Mouse (Mus musculus) telencephalon, adult 2 months (tissue): Measurements from ENCODE around the gene Lars2.
"Not testable (repeated sequence)": the region's sequence is repeated elsewhere in the genome, so short reads cannot be mapped to it uniquely, and the experiment has no call there.

Experiments used
- DNase-seq: peaks from one replicate; pipeline ENCODE4 v3.0.0-alpha.2; 2011; ENCODE audit warnings: low read depth, low spot score

Lars2 gene

DNA sequence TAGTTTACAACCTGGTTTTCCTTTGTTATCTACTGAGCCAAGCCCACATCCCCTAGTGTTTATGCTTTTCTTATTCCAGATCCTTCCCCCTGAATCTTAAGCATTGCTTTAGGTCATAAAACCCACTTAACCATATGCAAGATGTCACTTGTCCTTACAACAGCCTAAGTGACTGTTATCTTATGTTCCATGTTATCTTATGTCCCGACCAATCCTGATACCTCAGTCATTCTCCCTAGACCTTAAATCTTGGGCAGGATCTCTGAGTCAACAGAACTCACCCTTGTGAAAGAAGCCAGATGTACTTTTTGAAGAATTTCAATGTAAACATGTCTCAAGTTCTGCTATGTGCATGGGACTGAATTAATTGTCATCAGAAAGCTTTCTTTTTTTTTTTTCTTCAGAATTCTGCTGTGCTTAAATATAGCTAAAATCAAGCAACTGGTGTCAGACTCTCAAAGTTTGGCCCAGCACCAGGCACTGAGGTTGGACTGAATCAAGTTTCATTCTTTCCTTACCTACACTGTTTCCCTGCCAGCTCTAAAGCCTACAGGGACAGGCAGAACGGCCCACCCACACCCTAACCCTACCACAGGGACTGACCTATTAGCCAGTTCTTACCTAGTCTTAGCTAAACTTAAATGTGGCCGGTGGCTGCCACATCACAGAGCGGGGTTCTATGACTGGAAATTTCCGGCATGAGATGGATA, 24.6 kb downstream of the Lars2 start:
- DNase-seq = no peak

DNA sequence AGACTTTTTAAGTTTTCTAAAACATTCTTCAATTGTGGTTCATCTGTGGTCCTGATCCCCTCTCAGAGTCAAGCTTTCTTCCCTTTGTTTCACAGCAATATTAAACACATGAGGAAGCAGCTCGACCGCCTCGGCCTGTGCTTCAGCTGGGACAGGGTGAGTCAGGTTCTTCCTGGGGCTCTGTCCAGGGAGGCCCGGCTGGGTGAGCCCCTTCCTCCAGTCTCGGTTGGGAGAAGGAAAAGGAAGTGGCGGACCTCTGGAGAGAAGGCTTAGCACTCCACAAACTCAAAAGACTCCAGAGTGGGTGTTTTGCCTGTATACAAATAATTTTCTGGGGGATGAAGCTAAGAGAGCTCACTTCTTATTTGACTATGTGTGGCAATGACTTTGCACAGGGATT, 28.1 kb downstream of the Lars2 start:
- no peak for DNase-seq

DNA sequence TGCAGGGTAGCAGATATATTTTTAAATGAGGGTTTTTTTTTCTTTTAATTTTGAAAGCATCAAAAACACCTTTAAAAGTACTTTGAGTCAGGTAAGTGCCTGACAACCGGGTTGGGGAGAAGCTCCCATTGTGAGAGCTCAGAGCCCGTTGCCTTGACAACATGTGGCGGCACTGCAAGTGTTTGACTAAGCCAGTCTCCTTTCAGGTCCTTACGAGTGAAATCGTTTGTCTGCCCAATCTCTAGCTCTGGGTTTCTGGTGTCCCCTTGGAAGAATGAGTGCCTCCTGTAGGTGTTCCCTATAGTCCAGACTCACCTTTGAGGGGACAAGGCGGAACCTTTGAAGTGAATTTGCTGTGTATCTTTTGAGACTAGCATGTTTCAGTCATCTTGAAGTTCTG, 31.0 kb downstream of the Lars2 start:
- DNase-seq = no peak

DNA sequence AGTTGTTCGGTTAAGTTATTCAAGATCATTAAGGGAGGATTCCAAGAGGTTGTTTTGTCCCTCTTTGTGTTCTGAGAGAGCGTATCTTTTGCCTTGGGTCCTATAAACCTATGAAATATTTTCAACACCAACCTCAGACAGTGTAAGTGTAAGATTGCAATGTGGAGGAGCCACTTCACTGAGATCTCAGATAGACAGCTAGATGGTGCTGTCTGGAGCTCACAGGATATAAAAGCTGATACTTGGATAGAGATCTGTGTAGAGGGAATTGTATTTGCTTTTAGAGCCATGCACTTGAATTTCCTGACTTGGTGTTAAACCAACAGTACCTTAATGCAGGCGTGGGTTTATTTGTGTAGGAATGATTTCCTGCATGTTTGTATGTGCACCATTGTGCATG, 35.5 kb downstream of the Lars2 start:
- DNase-seq = no peak

DNA sequence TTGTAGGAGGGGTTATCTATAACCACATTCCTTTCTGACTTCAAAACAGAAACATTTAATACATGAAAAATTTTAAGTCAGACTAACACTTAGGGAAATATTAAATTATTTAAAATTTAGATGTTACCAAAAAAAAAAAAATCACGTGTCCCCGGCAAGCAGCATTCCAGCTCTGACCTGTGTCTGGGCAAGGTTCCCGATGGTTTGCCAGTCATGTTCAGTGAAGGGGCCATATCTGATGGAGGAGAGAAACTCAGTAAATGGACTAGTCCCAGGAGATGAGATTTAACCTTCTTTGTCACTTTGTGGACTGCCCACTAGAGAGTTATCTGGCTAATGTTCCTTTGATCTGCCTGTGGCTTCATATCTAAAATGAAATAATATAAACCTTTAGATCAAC, 36.3 kb downstream of the Lars2 start:
- DNase-seq = no peak

DNA sequence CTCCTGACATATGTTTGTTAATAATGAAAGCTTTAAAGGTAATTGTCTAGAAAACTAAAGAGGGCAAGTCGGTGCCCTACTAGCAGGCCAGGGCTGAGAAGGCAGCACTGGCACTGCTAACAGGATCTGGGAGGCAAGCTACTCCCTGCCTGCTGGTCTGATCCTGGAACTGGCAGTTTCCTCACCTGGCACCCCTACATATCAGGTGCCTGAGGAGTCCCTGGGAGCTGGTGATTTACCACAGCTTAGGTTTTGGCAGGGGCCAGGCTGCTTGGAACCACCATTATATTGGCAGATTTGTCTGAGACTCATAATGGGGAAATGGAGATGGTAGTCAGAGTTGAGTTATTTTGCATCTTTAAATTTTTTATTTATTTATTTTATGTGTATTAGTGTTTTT, 38.5 kb downstream of the Lars2 start:
- DNase-seq = no peak

DNA sequence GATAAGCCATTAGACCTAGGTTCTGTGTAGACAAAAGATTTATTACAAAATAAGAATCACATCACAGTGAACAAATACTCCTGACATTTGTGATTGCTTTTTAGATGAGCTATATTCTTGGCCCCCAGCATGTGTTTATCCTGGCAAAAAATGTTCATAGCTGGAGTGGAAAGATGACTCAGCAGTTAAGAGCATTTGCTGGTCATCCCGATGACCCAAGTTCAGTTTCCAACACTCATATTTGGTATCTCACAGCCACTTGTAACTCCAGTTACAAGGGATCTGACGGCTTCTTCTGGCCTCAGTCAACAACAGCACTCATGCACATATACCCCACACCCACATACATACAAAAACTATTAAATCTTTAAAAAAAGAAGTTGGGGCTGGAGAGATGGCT, 42.0 kb downstream of the Lars2 start:
- no peak for DNase-seq

DNA sequence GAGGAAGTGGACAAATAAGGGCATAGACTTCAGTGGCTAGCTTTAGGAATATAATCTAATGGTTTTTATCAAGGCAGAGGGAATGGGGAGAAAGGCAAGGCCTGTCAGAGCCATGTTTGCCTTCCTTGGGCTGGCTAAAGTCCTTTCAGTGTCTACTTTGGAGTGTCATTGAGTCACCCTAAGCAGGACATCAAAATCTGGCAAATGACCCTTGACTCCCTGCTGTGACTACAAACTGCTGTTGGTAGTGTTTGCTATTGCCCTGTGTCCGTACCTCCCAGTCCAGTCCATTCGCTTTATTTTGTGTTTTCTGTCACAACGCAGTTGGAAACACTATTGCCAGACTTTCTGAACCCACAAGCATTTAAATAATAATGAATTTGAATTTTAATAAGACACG, 63.1 kb downstream of the Lars2 start:
- no peak for DNase-seq

DNA sequence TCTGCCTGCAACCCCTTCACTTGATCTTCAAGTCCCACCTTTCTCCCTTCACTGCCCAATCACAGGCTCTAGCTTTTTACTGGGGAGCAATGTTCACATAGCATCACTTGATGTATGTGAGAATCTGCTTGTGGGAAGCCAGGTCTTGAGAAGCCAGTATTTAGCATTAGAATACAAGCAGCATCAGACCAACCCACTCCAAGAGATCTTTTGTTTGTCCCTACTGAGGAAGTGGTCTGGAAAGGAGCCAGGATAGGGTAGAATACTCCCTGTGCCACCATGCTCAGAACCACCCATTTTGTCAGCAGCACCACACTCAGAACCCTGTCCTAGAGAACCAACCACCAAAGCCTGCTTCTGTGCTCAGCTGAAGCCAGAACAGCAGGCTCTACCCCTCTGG, 64.2 kb downstream of the Lars2 start:
- DNase-seq = no peak

DNA sequence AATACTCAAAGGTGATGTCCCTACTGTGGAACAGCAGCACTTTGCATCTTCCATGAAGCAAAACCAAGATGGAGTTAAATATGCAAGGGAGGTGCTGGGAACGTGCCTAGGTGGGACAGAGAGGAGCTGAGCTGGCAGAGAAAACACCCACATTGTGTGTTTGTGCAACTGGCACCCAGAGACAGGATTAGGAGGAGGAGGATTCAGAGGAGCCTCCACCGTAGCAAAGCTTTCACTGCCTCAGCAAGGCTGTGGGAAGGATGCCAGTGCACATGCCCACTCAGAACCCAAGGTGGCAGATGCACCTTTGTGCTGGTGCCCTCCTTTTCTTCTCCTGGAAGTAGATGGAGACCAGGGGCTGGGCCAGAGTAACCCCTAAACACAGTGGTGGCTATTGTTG, 71.5 kb downstream of the Lars2 start:
- peak; percentile 61 for DNase-seq

DNA sequence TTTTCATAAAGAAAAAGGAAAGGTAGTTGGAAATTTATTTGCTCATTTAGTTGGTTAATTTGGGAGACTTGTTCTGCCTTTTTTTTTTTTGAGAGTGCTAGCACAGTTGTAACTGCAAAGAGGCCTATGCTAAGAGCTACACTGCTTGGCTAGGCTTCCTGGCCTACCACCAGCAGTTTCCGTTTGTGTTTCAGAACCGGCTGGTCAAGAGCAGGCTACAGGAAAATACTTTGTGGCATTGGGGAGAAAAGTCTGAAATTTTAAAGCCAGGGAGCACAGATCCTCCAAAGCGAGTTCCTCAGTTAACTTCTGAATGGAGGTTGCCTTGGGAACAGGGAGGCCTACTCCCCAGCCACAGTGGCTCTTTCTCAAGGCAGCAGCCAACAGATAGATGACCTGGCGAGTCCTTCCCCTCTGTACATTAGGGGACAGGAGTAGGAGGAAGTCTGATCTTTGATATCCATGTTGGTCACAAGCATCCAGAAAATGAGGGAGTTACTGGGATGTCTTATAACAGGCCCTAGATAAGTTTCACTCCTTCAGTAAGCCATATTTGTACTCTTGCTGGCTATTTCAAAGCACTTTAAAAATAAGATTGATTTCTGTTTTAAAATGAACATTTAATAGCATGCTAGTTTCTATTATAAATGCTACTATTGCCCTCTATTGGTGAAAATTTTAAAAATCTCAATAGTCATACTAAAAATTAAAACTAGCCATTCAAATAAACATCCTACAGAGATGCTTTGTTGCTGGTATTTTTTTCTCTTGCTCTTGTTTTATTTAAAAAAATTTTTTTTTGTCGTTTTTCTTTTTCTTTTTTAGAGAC, 73.7 kb downstream of the Lars2 start:
- DNase-seq = no peak

DNA sequence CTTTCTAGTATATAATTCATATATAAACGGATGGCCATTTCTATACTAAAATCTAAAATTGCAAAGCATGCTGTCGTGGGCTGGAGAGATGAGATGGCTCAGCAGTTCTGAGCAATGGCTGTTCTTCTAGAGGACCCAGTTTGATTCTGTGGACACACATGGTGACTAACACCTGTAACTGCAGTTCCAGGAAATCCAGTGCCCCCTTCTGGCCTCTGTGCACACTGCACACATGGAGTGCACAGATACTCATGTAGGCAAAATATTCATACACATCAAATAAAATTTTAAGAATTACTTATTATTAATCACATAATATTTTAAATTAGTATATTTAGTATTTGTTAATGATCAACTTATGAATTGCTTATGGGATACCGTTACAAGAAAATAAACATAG, 80.4 kb downstream of the Lars2 start:
- DNase-seq = not testable (repeated sequence)

DNA sequence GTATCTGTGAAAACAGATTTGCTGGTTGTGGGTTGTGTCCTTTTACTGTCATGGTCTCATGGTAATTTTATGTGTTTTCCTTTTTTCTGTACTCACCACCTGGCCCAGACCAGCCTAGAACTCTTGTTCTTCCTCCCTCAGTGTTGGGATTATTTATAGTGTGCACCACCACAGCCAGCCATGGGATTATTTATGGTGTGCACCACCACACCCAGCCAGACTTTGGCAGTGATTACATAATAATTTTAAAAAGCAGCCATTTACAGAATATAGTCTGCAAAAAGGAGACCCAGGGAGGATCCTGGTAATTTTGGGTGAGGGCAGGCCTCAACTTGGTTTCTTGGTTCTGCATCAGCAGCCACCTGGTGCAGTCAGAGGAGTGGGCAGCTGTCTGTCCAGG, 81.9 kb downstream of the Lars2 start:
- DNase-seq = no peak

DNA sequence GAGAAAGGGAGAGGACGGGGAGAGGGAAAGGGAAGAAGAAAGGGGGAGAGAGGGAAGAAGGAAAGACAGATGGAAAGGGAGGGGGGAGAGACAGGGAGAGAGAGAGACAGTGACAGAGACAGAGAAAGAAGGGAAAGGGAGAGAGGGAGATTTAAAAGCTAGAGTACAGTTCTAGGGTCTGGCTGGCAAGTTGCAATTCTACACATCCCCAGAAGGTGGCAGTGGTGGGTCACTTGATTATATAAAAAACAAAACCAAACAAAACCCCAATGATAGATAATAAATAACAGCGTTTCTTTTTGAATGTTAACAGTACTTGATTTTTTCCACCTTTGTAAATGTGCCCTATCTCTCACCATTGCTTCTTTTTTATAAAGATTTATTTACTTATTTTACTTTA, 83.4 kb downstream of the Lars2 start:
- DNase-seq = no peak

DNA sequence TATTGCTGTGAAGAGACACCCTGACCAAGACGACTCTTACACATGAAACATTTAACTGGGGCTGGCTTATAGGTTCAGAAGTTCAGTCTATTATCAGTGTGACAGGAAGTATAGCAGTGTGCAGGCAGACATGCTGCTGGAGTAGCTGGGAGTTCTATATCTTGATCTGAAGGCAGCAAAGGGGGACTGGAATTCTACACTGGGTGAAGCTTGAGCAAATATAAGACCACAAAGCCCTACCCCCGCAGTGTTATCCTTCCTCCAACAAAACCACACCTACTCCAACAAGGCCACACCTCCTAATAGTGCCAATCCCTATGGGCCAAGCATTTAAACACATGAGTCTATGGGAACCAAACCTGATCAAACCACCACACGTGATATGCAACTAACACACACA, 85.0 kb downstream of the Lars2 start:
- no peak for DNase-seq

DNA sequence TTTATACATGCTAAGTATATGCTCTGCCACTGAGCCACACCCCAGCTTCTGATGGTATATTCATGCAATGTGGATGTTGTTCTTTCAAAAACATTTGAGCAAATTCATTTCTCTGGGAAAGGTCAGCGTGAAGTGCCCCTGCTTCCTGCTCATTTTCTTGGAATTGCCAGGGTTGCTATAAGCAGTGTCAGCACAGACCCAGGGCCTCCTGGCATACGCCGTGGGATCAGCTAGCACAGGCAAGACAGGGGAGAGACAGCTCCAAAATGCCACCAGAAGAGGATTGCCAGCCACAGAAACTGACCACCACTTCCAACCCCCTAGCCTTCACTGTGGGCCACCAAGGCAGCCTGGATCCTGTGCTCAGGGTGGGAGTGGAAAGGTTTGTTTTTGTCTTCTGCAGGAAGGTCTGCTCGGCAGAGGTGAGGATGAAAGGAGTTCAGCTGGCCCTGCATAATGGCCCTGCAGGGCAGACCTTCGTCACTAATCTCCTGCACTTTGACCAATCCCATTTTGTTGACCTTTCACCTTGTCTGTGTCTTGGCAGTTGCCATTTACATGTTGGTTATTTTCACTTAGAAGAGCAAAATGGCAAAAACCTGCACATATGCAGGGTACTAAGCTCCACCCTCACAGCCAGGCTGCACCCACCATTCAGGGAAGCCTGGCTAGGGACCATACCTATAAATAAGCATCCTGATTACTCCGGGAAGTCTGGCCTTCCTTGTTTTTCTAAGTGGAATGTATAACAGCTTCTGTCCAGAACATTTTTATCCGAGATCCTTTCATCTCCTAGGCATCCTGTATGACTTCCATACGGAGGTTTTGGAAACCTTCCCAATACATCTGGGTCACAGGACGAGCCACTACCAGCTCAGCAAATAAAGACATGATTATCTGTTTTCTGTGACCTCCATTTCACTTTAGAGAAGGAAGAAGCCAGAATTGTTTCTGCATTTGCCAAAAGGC, 90.2 kb downstream of the Lars2 start:
- no peak for DNase-seq

DNA sequence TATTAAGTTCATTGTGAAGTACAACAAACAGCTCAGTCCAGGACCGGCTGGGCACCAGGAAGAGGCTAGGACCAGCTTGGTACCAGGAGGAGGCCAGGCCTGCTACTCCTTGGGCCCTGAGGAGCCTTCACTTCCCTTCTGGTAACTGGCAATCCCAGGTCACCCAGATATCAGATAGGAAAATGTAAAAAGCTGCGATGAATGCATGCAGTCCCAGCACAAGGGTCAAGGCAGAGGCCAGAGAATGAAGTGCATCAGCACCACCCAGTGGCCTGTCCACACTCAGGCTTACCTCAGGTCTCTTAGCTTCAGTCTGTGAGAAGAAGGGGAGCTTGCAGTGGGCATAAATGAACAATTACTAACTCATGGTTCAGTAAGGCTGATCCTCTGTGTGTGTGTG, 90.9 kb downstream of the Lars2 start:
- no peak for DNase-seq

DNA sequence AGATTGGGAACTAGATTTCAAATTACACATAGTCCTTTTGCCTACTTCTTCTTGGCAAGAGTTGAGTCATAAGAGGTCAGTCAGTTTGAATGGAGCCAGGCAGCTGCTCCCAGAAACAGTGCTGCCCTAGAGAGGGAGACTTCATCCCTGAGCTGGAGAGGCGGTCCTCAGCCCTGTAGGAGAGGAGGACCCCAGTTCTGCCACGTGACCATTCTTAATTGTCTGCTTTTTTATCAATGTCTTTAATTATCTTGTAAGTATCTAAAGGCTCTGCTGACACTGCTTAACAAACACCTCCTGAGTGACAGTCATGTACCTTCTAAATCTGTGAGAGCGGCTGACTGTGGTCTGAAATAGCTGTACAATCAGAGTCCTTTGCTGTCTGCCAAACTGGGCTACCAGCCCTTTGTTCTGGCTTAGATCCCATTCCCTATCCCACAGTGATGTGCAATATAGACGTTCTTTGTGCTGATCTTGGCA, 100.5 kb downstream of the Lars2 start:
- peak; percentile 55 for DNase-seq

DNA sequence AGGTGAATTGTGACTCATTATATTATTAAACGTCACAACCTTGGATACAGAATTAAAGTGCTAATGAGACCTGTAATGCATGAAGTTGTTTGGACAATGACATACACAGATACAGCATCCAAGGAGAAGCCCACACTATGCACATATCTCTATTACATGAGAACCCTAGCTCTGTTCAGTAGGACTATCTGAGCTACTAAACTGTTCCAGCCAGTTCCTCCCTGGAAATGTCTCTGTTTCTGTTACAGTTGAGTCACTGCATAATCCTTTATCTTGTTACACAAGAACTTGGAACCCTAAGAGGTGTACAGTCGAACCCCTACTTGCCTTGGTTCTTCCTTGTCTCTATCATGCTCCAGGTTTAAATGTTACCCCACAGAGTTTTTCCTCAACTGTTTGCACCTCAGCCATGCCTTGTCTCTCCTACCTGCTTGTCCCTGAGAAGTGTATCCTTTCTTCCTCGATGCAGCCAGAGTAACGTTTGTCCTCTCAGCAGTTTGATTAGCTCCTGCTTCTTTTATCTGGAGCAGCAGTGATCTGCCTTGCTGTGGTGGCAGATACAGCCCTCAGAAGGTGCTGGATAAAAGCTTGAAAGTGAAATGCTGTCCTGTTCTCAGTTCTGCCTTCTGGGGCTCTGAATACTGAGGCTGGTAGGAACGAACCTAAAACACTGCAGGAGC, 101.8 kb downstream of the Lars2 start:
- DNase-seq = no peak

DNA sequence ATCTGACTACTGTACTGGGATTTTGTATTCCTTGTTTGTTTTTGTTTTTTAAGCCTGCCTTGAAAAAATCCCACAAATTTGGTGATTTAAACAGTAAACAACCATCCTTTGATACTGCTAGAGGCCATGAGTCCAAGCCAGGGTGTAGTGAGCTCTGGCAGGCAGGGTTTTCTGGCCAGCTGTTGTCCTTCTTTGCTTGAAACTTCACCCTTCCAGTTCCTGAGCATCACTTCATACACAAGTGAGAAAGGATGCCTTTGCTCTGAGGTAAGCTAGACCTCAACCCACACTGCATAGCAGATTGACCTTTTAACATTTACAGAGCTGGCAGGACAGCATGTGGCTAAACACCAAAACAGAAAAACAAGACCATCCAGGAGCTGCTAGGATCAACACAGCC, 102.4 kb downstream of the Lars2 start:
- no peak for DNase-seq

DNA sequence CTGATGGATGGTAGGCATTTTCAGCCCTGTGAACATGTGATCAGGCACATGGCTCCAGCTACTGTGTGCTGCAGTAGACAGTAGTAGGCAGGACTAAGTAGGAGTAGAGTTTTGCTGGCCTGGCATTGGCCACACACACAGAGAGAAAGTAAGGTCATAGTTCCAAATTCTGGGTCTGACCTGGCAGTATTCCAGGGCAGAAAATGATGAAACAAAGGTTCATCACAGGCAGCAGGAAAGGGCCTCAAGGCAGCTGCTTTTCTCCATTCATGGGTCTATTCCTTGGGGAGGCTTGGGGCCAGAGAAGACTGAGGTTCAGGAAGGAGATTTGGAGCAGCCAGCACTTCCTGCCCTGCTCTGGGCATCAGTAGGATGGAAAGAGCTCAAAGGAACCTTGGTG, 106.7 kb downstream of the Lars2 start:
- no peak for DNase-seq
